Mouse (Mus musculus) liver, postnatal 0 days (tissue): Measurements from ENCODE around the gene Ralgapa2.

Experiments
- CTCF ChIP-seq: sonication (generic); IDR thresholded peaks from 2 replicates; pipeline ENCODE4 v1.5.1; 2016; ENCODE audit warnings: antibody characterized with exemption, low read depth
- EP300 ChIP-seq: IDR thresholded peaks from 2 replicates; pipeline ENCODE4 v1.6.1; 2016; ENCODE audit warnings: antibody characterized with exemption, low read depth, mild to moderate bottlenecking

GRCm38 (mm10) chr2:146218161-146218691, 293.9 kb downstream of the Ralgapa2 start:
- TF ChIP-seq CTCF (no peak), EP300 (no peak)
